Mouse (Mus musculus) CH12.LX (cell line): ENCODE data around the gene Necab3. TPM values are rescaled to one million over a fixed set of nuclear protein-coding genes. Genes with fewer than 3 reads are reported as not detected.

Source experiments
- DNase-seq: peaks from one replicate; pipeline ENCODE4 v3.0.0-alpha.2; 2013; ENCODE audit errors: extremely low read depth
- H3K27ac ChIP-seq: 2 replicates; pipeline ENCODE4 v1.5.1; 2012; ENCODE audit warnings: low read depth, mild to moderate bottlenecking, control low read depth, moderate library complexity; ENCODE audit not compliant: insufficient read depth
- H3K27me3 ChIP-seq: replicated peaks from 2 replicates; pipeline ENCODE3; 2012; ENCODE audit warnings: inconsistent platforms
- H3K36me3 ChIP-seq, 2 experiments: replicated peaks in 1 of 2; 2 replicates each; pipeline versions ENCODE3 to v1.6.1; 2012; ENCODE audit warnings: inconsistent platforms in 1 of 2, low read length in 1 of 2, mild to moderate bottlenecking in 1 of 2, mixed read lengths in 1 of 2, moderate library complexity in 1 of 2; ENCODE audit not compliant: control insufficient read depth in 1 of 2, insufficient read depth in 1 of 2
- H3K4me1 ChIP-seq, 2 experiments: 2 replicates each; pipeline ENCODE4 v1.6.1; 2012; ENCODE audit warnings: inconsistent platforms in 1 of 2, moderate library complexity in 1 of 2; ENCODE audit not compliant: insufficient read depth in 2 of 2, control insufficient read depth in 1 of 2
- H3K4me2 ChIP-seq: 2 replicates; pipeline ENCODE4 v1.6.1; 2012; ENCODE audit warnings: low read depth, mild to moderate bottlenecking, control low read depth; ENCODE audit not compliant: poor library complexity, insufficient read depth, severe bottlenecking
- H3K4me3 ChIP-seq, 3 experiments: fragments of 150-350 bp in 1 of 3; sonication (generic) in 1 of 3; replicated peaks in 1 of 3; 2 replicates each; pipeline versions ENCODE3 to v1.5.1; 2011 to 2012; ENCODE audit warnings: low read depth in 2 of 3, low read length in 2 of 3, mild to moderate bottlenecking in 2 of 3, moderate library complexity in 2 of 3, control low read depth in 1 of 3, improper control_type of control experiment in 1 of 3, inconsistent platforms in 1 of 3, mixed read lengths in 1 of 3; ENCODE audit not compliant: poor library complexity in 1 of 3
- H3K79me2 ChIP-seq: replicated peaks from 2 replicates; pipeline ENCODE4 v1.6.1; 2012; ENCODE audit warnings: mild to moderate bottlenecking, moderate library complexity; ENCODE audit not compliant: control insufficient read depth, poor library complexity, insufficient read depth, severe bottlenecking; ENCODE audit errors: extremely low read depth
- H3K9ac ChIP-seq: 2 replicates; pipeline ENCODE4 v1.6.1; 2012; ENCODE audit warnings: low read depth, mild to moderate bottlenecking, control low read depth, moderate library complexity; ENCODE audit not compliant: insufficient read depth
- H3K9me3 ChIP-seq: replicated peaks from 2 replicates; pipeline ENCODE3; 2012; ENCODE audit warnings: low read length, inconsistent platforms, mixed read lengths
- CHD2 ChIP-seq: IDR thresholded peaks from 2 replicates; pipeline ENCODE4 v1.6.1; 2011; ENCODE audit warnings: low read length, improper control_type of control experiment
- EP300 ChIP-seq: IDR thresholded peaks from 2 replicates; pipeline ENCODE4 v1.6.1; 2011; ENCODE audit warnings: low read length, improper control_type of control experiment
- ETS1 ChIP-seq: conservative IDR thresholded peaks from 2 replicates; pipeline ENCODE4 v1.6.1; 2012; ENCODE audit warnings: low read depth, mild to moderate bottlenecking, inconsistent platforms, low read length, improper control_type of control experiment, moderate library complexity
- HCFC1 ChIP-seq: IDR thresholded peaks from 2 replicates; pipeline ENCODE4 v1.6.1; 2012; ENCODE audit warnings: low read depth, mild to moderate bottlenecking, inconsistent platforms, low read length, improper control_type of control experiment
- MAFK ChIP-seq: IDR thresholded peaks from 2 replicates; pipeline ENCODE4 v1.6.1; 2011; ENCODE audit warnings: low read length, improper control_type of control experiment; ENCODE audit not compliant: insufficient replicate concordance
- MYC ChIP-seq: IDR thresholded peaks from 2 replicates; pipeline ENCODE4 v1.6.1; 2011; ENCODE audit warnings: low read depth, mild to moderate bottlenecking, improper control_type of control experiment, low read length
- NRF1 ChIP-seq: IDR thresholded peaks from 2 replicates; pipeline ENCODE4 v1.6.1; 2014; ENCODE audit warnings: low read depth, mild to moderate bottlenecking, inconsistent platforms, low read length, improper control_type of control experiment, moderate library complexity
- RCOR1 ChIP-seq: conservative IDR thresholded peaks from 2 replicates; pipeline ENCODE4 v1.6.1; 2012; ENCODE audit warnings: low read depth, mild to moderate bottlenecking, inconsistent platforms, low read length, improper control_type of control experiment
- SIN3A ChIP-seq: IDR thresholded peaks from 2 replicates; pipeline ENCODE4 v1.6.1; 2012; ENCODE audit warnings: low read length, improper control_type of control experiment, inconsistent platforms
- SMC3 ChIP-seq: IDR thresholded peaks from 2 replicates; pipeline ENCODE4 v1.6.1; 2011; ENCODE audit warnings: low read depth, low read length, improper control_type of control experiment
- TBP ChIP-seq: conservative IDR thresholded peaks from 2 replicates; pipeline ENCODE4 v1.6.1; 2011; ENCODE audit warnings: low read depth, low read length, improper control_type of control experiment
- USF1 ChIP-seq: IDR thresholded peaks from 2 replicates; pipeline ENCODE4 v1.6.1; 2014; ENCODE audit warnings: low read depth, mild to moderate bottlenecking, inconsistent platforms, low read length, improper control_type of control experiment
- USF2 ChIP-seq: conservative IDR thresholded peaks from 2 replicates; pipeline ENCODE4 v1.6.1; 2011; ENCODE audit warnings: low read depth, low read length, improper control_type of control experiment
- dilution Hi-C: fragments of 300-500 bp; cut with MboI; formaldehyde crosslinking; loops from 2 replicates; pipeline ENCODE4 v1.14.3; 2020; ENCODE audit warnings: low sequenced_read_pairs; ENCODE audit not compliant: extremely low pct_unique_long_range_greater_than_20kb, extremely low pct_ligation_motif_present
- in situ Hi-C: fragments of 300-500 bp; cut with MboI; formaldehyde crosslinking; loops from 3 replicates; pipeline ENCODE4 v1.14.3; 2019; ENCODE audit warnings: low sequenced_read_pairs, low pct_ligation_motif_present, low pct_unique_long_range_greater_than_20kb, mixed read lengths
- polyA plus RNA-seq: library from polyadenylated mRNA; unstranded; fragments of >175 nt; gene quantifications from 2 replicates; pipeline ENCODE4 v1.2.1, GENCODE M21; 2012; ENCODE audit warnings: low read depth; ENCODE audit not compliant: insufficient read length
- total RNA-seq, 2 experiments: library from RNA; depleted of rRNA; stranded (reverse); fragments of 300-350 nt in 1 of 2; fragments of >200 nt in 1 of 2; gene quantifications; 2 replicates each; pipeline ENCODE4 v1.2.3; 2012 to 2014

Gene Necab3
- total RNA-seq (2012; rRNA removed) = 0.80 and 2.8 TPM in 2 replicates
- 0.87 and 1.7 TPM in 2 replicates for total RNA-seq (2014; rRNA removed)
- 1.6 and 2.0 TPM in 2 replicates for polyA plus RNA-seq

DNA sequence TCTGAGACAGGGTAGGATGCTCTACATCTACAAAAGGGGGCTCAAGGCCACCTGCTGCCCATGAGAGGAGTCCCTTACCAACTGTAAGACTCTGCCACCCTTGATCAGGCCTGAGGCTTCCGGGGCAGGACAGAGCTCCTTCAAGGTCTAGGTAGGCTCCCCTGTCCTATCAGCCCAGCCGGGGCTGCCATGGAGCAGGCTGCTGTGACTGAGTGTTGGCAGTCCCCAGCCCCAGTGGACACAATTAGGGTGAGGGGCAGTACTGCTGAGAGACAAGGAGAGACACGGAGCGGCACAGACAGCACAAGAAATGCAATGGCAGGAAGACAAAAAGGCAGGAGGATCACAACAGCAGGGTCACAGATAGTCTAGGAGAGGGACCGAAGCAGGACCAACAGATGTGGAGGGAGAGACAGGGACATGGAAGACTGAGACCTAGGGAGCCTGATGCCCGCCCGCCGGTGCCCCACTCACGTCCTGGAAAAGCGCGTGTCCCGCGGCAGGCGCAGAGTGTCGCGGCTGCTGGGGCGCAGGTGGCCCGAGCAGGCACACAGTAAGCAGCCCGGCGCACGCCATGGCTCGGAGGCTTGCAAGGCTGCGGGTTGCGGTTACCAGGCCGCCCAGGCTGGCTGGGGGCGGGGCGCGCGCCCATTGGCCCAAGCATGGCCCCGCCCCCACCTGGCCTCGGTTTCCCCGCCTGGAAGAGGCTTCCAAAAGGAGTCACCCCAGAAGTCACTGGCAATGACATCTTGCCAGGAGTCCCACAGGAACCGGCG lies at the start of gene Necab3:
Gene Necab3 (minus strand): TSS at position 627 of the 776 bp plus-strand sequence.
- no peak within 1 kb of the TSS for H3K4me3 ChIP-seq
- TF ChIP-seq RCOR1 = no peak
- no peak for TF ChIP-seq CHD2
- no peak for TF ChIP-seq USF2
- TF ChIP-seq TBP = no peak
- no peak for TF ChIP-seq NRF1
- no peak for TF ChIP-seq USF1
- H3K27me3 ChIP-seq = no peaks in the 10 kb centered on the region
- dilution Hi-C loops (no loop called here), in situ Hi-C loops (no loop called here)
- H3K4me2 ChIP-seq = no peak within 1 kb of the TSS
- H3K9me3 ChIP-seq = no peaks in the 10 kb centered on the region
- no peak within 1 kb of the TSS for H3K27ac ChIP-seq
- H3K9ac ChIP-seq = no peak within 1 kb of the TSS
- no peaks in the 10 kb centered on the region for H3K79me2 ChIP-seq
- no peak for DNase-seq
- peaks cover 29 to 85% of the 10 kb centered on the region in 2 experiments for H3K36me3 ChIP-seq
- peaks cover 0 to 17% of the 10 kb centered on the region in 2 experiments; a peak in 1 of 4 replicates for H3K4me1 ChIP-seq

DNA sequence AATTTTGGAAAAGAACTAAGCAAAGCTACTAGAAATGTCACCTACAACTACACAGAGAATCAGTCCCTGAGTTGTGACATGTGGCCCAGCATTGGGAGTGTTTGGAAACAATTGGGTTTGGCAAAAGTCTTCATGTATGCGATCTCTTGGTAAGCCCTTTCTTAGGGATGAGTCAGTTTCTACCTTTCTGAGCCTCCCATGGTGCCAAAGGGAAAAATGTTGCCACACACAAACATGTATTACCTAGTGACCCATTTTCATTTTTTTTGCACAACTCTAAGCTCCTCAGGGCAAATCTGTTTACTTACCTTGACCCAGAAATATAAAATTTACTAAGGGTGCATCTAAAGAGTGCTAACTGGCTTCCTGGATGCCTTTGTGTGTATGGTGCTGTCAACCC lies 48.3 kb upstream of the Necab3 start:
- in situ Hi-C loops (loop anchor here (5.0 kb wide), 1 partner anchor 195 kb away; no protein-coding TSS in a partner anchor), dilution Hi-C loops (no loop called here)
- Histone ChIP-seq H3K27me3 (peaks cover 22% of the 10 kb centered on the region), H3K9ac (no peak overlapping the region), H3K36me3 (no peaks in the 10 kb centered on the region), H3K27ac (no peak overlapping the region), H3K9me3 (no peaks in the 10 kb centered on the region), H3K4me2 (no peak overlapping the region), H3K79me2 (no peaks in the 10 kb centered on the region), H3K4me1 (peaks cover 14 to 17% of the 10 kb centered on the region in 2 experiments)
- DNase-seq = no peak
- TF ChIP-seq USF2 (no peak), TBP (no peak), MYC (no peak), USF1 (no peak), SMC3 (no peak), SIN3A (no peak), MAFK (no peak), ETS1 (no peak), HCFC1 (no peak), EP300 (no peak)
- TF ChIP-seq, all 38 proteins: peak for 0
- H3K4me3 ChIP-seq = no peak overlapping the region
